ENCODE assay signal across 23 mouse cellular contexts in the genomic region with DNA sequence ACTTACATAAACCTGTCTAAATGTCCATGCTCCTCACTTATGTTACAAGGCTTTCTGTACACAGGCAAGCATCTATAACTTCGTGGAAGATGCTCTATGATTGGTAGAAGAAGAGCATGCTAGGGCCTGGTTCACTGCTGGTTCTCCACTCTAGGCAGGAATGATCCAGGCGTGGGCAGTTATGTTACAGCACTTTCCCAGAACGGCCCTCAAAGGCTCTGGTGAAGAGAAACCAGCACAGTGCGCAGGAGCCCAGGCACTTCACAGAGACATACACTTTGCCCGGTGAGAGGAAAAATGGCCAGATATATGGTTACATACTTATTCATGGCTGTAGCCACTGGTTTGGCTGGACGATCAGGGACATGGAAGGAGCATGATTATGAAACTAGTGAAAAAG.
"Had no signal": no experiment of that assay in that cellular context is flagged by ENCODE, and none has a peak within 500 bp of the region (broad histone marks: within the 10 kb centered on the region; RNA-seq: fewer than 3 reads in every experiment).

No protein-coding gene starts in this region.

- H3K27ac ChIP-seq: kidney, embryonic 15.5 days; left cerebral cortex, adult 2 months; limb, embryonic 12.5 days; limb, embryonic 15.5 days; liver, embryonic 14.5 days; lung, embryonic 15.5 days; neural tube, embryonic 13.5 days; stomach, embryonic 15.5 days had no signal

- H3K4me3 ChIP-seq: kidney, embryonic 15.5 days; left cerebral cortex, adult 2 months; limb, embryonic 12.5 days; limb, embryonic 15.5 days; lung, embryonic 15.5 days; neural tube, embryonic 13.5 days; stomach, embryonic 15.5 days had no signal

- DNase-seq: kidney, adult 11 months; kidney, adult 8-10 months; kidney, postnatal 10 days; kidney, postnatal 36 days; layer of hippocampus, postnatal 36 days; left cerebral cortex, postnatal 4 days; liver, postnatal 0 days; lung, postnatal 14 days; lung, postnatal 4 days; midbrain, embryonic 14.5 days; retina, postnatal 1 day; right cerebral cortex, postnatal 25 days; spleen, adult 18-20 months; thymus, adult 2 months; thymus, postnatal 14 days had no signal

- H3K4me1 ChIP-seq: kidney, embryonic 15.5 days; limb, embryonic 12.5 days; limb, embryonic 15.5 days; neural tube, embryonic 13.5 days; stomach, embryonic 15.5 days had no signal
